Mouse (Mus musculus): ENCODE results near the gene Creld2.

The Creld2 gene

DNA sequence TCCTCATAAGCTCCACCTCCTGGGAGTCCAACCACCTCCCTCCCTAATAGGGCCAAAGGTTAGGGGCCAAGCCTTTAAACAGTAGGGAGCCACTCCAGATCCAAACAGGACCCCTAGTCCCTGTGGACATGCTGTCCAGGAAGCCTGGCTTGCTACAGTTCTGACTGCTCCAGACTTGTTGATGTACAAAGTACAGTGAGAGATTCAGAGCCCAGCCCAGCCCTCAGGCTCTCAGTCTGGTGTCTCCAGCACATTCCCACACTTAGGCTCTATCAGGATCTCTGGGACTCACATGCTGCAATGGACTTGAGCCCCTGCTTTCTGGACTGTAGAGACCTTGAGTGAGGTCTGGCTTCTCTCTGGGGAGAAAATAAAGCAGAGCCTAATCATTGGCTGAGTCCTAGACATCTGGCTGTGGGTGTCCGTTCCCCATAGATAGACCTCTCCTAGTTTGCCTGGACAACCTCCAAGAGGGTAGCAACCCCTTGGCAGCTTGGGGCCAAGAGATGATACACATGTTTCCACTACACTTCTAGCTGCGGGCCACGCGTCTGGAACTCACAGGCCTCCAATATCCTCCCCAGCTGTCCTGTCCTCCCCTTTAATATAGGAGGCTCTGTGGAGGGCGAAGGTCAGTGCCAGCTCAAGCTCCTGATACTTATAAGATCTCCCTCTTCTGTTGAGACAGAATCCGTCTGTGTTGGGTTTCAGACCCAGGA lies 48.7 kb downstream of the Creld2 start:
- in situ Hi-C loops (cut with MboI): no loop called here

DNA sequence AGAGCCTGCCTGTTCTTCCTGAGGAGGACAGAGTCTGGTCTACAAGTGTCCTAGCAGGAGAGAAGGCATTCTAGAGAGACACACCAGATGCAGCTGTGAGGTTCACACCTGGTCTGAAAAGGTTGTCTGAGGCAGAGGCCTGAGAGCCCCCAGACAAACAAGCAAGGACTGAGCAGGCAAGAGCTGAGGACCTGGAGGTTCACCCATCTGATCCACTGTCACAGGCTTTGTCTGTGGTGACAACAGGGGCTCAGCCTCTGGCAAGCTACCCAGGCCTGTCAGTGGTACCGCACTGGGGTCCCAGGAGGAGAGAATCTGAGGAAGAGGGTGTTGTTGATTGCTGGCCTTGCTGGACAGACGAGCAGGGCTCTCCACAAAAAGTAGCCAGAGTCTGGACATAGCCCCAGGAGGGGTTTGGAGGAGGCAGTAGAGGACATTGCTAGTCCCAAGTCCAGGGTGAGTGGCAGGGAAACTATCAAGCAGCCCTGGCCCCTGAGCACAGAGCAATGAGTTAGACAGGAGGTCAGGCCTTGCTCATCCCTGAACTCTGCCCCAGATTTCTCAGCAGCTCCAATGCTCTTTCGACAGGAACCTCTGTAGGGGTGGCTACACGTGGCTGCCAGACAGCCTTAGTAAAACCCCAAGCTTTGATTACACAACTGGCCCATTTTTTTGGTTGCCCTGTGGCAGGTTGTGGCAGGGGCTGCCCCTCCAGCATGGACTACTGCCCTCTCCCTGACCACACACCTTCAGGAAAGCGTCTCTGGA lies 51.2 kb downstream of the Creld2 start:
- in situ Hi-C loops (cut with MboI): no loop called here

DNA sequence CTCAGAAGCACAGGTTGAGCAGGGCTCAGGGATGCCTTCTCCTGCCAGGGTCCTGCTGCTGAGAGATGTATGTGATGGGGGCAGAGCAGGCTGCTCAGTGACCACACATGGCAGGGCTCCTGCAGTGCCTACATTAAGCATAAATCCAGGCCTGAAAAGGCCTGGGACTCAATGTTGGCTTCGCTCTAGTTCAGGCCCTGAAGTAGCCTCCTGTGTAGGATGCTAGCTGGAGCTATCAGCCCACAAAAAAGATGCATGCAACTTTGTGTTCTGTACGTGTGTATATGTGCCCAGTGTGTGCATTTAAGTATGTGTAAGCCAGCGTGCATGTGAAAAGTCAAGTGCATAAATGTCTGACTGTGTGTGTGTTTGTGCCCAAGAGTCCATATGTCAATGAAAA lies 54.6 kb downstream of the Creld2 start:
- in situ Hi-C loops (cut with MboI): no loop called here

- in situ Hi-C loops (cut with MboI): no loop called here
Observed at GRCm38 (mm10) chr15:88874477-88874876, 55.0 kb downstream of the Creld2 start.

GRCm38 (mm10) chr15:88875625-88876081 lies 56.2 kb downstream of the Creld2 start:
- in situ Hi-C loops (cut with MboI): loop anchor here (5.0 kb wide), 1 partner anchor 48 kb away; no protein-coding TSS in a partner anchor
